Mouse (Mus musculus) MEL (cell line): Measurements from ENCODE around the gene Zbtb7b. TPM values are rescaled to one million over a fixed set of nuclear protein-coding genes. Genes with fewer than 3 reads are reported as not detected.

Experiments used
- DNase-seq: peaks from one replicate; pipeline ENCODE4 v3.0.0; 2011; ENCODE audit warnings: low read depth, low spot score
- H3K27ac ChIP-seq: 2 replicates; pipeline ENCODE4 v1.5.1; 2012; ENCODE audit warnings: low read depth, mild to moderate bottlenecking, control low read depth, low read length, moderate library complexity; ENCODE audit not compliant: control insufficient read depth
- H3K27me3 ChIP-seq, 2 experiments: fragments of 150-350 bp in 1 of 2; sonication (generic) in 1 of 2; 2 replicates each; pipeline ENCODE4 v1.6.1; 2012; ENCODE audit warnings: low read length in 2 of 2, mild to moderate bottlenecking in 2 of 2, improper control_type of control experiment in 1 of 2, moderate library complexity in 1 of 2; ENCODE audit not compliant: insufficient read depth in 2 of 2, control insufficient read depth in 1 of 2
- H3K36me3 ChIP-seq, 2 experiments: 2 replicates each; pipeline ENCODE4 v1.6.1; 2012 to 2014; ENCODE audit warnings: low read length in 2 of 2, improper control_type of control experiment in 1 of 2, inconsistent platforms in 1 of 2, mild to moderate bottlenecking in 1 of 2; ENCODE audit not compliant: insufficient read depth in 2 of 2, control insufficient read depth in 1 of 2
- H3K4me1 ChIP-seq, 2 experiments: fragments of 150-350 bp in 1 of 2; sonication (generic) in 1 of 2; 2 replicates each; pipeline ENCODE4 v1.6.1; 2012; ENCODE audit warnings: low read length in 2 of 2, improper control_type of control experiment in 1 of 2, mild to moderate bottlenecking in 1 of 2; ENCODE audit not compliant: insufficient read depth in 2 of 2, control insufficient read depth in 1 of 2
- H3K4me3 ChIP-seq, 2 experiments: fragments of 150-350 bp in 1 of 2; sonication (generic) in 1 of 2; 2 replicates each; pipeline ENCODE4 v1.5.1; 2012; ENCODE audit warnings: low read depth in 2 of 2, low read length in 2 of 2, mild to moderate bottlenecking in 2 of 2, moderate library complexity in 2 of 2, control low read depth in 1 of 2, improper control_type of control experiment in 1 of 2; ENCODE audit not compliant: control insufficient read depth in 1 of 2, insufficient read depth in 1 of 2
- H3K79me2 ChIP-seq: 2 replicates; pipeline ENCODE4 v1.6.1; 2012; ENCODE audit warnings: mild to moderate bottlenecking, low read length, moderate library complexity; ENCODE audit not compliant: control insufficient read depth, poor library complexity, insufficient read depth
- H3K9ac ChIP-seq: 2 replicates; pipeline ENCODE4 v1.6.1; 2012; ENCODE audit warnings: low read depth, mild to moderate bottlenecking, control low read depth, low read length, moderate library complexity; ENCODE audit not compliant: control insufficient read depth, poor library complexity, severe bottlenecking
- H3K9me3 ChIP-seq: fragments of 150-350 bp; sonication (generic); replicated peaks from 2 replicates; pipeline ENCODE4 v1.6.1; 2012; ENCODE audit warnings: mild to moderate bottlenecking, low read length, improper control_type of control experiment, moderate library complexity; ENCODE audit not compliant: insufficient read depth
- CHD1 ChIP-seq: IDR thresholded peaks from 2 replicates; pipeline ENCODE4 v1.6.1; 2012; ENCODE audit warnings: low read depth, mild to moderate bottlenecking, inconsistent platforms, low read length, improper control_type of control experiment
- CHD2 ChIP-seq: IDR thresholded peaks from 2 replicates; pipeline ENCODE4 v1.6.1; 2011; ENCODE audit warnings: low read length, improper control_type of control experiment
- ELF1 ChIP-seq: IDR thresholded peaks from 2 replicates; pipeline ENCODE4 v1.6.1; 2014; ENCODE audit warnings: low read depth, mild to moderate bottlenecking, inconsistent platforms, low read length, improper control_type of control experiment, moderate library complexity
- EP300 ChIP-seq, 2 experiments: IDR thresholded peaks; 2 replicates each; pipeline ENCODE4 v1.6.1; 2011; ENCODE audit warnings: improper control_type of control experiment in 2 of 2, low read length in 2 of 2, low read depth in 1 of 2, mild to moderate bottlenecking in 1 of 2
- GABPA ChIP-seq: IDR thresholded peaks from 2 replicates; pipeline ENCODE4 v1.6.1; 2012; ENCODE audit warnings: low read depth, mild to moderate bottlenecking, inconsistent platforms, low read length, improper control_type of control experiment, moderate library complexity
- HCFC1 ChIP-seq: IDR thresholded peaks from 2 replicates; pipeline ENCODE4 v1.6.1; 2012; ENCODE audit warnings: low read depth, mild to moderate bottlenecking, inconsistent platforms, low read length, improper control_type of control experiment, moderate library complexity
- MAFK ChIP-seq: IDR thresholded peaks from 2 replicates; pipeline ENCODE4 v1.6.1; 2011; ENCODE audit warnings: low read depth, mild to moderate bottlenecking, low read length, improper control_type of control experiment, borderline replicate concordance
- MAZ ChIP-seq: IDR thresholded peaks from 2 replicates; pipeline ENCODE4 v1.6.1; 2012; ENCODE audit warnings: low read depth, mild to moderate bottlenecking, inconsistent platforms, low read length, improper control_type of control experiment
- MXI1 ChIP-seq: IDR thresholded peaks from 2 replicates; pipeline ENCODE4 v1.6.1; 2011; ENCODE audit warnings: mild to moderate bottlenecking, low read depth, low read length, improper control_type of control experiment
- MYB ChIP-seq: IDR thresholded peaks from 2 replicates; pipeline ENCODE4 v1.6.1; 2011; ENCODE audit warnings: mild to moderate bottlenecking, low read depth, low read length, improper control_type of control experiment
- MYC ChIP-seq: IDR thresholded peaks from 2 replicates; pipeline ENCODE4 v1.6.1; 2011; ENCODE audit warnings: low read depth, mild to moderate bottlenecking, low read length, improper control_type of control experiment, moderate library complexity
- POLR2AphosphoS5 ChIP-seq: IDR thresholded peaks from 2 replicates; pipeline ENCODE4 v1.6.1; 2012; ENCODE audit warnings: low read depth, borderline replicate concordance, mild to moderate bottlenecking, inconsistent platforms, low read length, moderate library complexity, mixed read lengths
- RCOR1 ChIP-seq: IDR thresholded peaks from 2 replicates; pipeline ENCODE4 v1.6.1; 2012; ENCODE audit warnings: low read depth, mild to moderate bottlenecking, inconsistent platforms, low read length, improper control_type of control experiment
- SIN3A ChIP-seq: IDR thresholded peaks from 2 replicates; pipeline ENCODE4 v1.6.1; 2012; ENCODE audit warnings: low read length, improper control_type of control experiment, inconsistent platforms
- TAL1 ChIP-seq: IDR thresholded peaks from 2 replicates; pipeline ENCODE4 v1.6.1; 2012; ENCODE audit warnings: mild to moderate bottlenecking, inconsistent platforms, low read length, moderate library complexity, mixed read lengths
- TBP ChIP-seq: IDR thresholded peaks from 2 replicates; pipeline ENCODE4 v1.8.0; 2011; ENCODE audit warnings: low read depth, low read length, improper control_type of control experiment
- ZC3H11A ChIP-seq: IDR thresholded peaks from 2 replicates; pipeline ENCODE4 v1.6.1; 2012; ENCODE audit warnings: low read depth, mild to moderate bottlenecking, inconsistent platforms, low read length, improper control_type of control experiment
- ZNF384 ChIP-seq: IDR thresholded peaks from 2 replicates; pipeline ENCODE4 v1.6.1; 2012; ENCODE audit warnings: low read depth, mild to moderate bottlenecking, inconsistent platforms, low read length, improper control_type of control experiment
- polyA plus RNA-seq, 2 experiments: library from polyadenylated mRNA; stranded (reverse) in 1 of 2; unstranded in 1 of 2; fragments of >175 nt in 1 of 2; fragments of >200 nt in 1 of 2; gene quantifications; 2 replicates each; pipeline versions ENCODE4 v1.2.1 to v1.2.4; 2012; ENCODE audit warnings: low replicate concordance in 2 of 2, low read depth in 1 of 2; ENCODE audit not compliant: insufficient read length in 2 of 2, insufficient read depth in 1 of 2, missing spikeins in 1 of 2
- total RNA-seq: library from RNA; depleted of rRNA; stranded (reverse); fragments of 300-350 nt; gene quantifications from 2 replicates; pipeline ENCODE4 v1.2.3, GENCODE M21; 2012

Gene Zbtb7b
- total and polyA plus RNA-seq, 3 experiments, result 8.5 to 20.1 TPM; not detected in 1

DNA sequence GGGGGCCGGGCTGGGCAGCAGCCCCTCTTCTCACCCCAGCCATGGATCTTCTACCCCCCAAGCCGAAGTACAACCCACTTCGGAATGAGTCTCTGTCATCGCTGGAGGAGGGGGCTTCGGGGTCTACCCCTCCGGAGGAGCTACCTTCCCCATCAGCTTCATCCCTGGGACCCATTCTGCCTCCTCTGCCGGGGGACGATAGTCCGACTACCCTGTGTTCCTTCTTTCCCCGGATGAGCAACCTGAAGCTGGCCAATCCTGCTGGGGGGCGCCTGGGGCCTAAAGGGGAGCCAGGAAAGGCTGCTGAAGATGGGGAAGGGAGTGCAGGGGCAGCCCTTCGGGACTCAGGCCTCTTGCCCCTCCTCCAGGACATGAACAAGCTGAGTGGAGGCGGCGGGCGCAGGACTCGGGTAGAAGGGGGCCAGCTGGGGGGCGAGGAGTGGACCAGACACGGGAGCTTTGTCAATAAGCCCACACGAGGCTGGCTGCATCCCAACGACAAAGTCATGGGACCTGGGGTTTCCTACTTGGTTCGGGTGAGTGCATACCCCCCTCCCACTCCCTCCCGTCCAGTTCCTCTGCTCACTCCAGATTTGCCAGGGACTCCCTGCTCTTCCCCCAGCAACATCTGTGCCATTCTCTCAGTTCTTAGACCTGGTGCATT, 27.4 kb upstream of the Zbtb7b start:
- Histone ChIP-seq H3K9ac (no peak overlapping the region), H3K36me3 (peaks cover 9 to 51% of the 10 kb centered on the region in 2 experiments), H3K27ac (no peak overlapping the region), H3K27me3 (no peaks in the 10 kb centered on the region), H3K4me1 (peaks cover 25 to 51% of the 10 kb centered on the region in 2 experiments), H3K9me3 (no peaks in the 10 kb centered on the region), H3K4me3 (no peak overlapping the region), H3K79me2 (peaks cover 35% of the 10 kb centered on the region)
- TF ChIP-seq HCFC1 (no peak), ELF1 (no peak), ZNF384 (no peak), CHD1 (no peak), POLR2AphosphoS5 (no peak), MAFK (no peak), EP300 (IDR thresholded peaks at IDR 0.05; ENCODE audit: low read depth in 1 of 2, low read length in 2 of 2) (no peak), GABPA (no peak), MXI1 (no peak), TBP (no peak), MYB (no peak), MAZ (no peak; the same call in 1 of the 2 replicates), RCOR1 (no peak), MYC (no peak), CHD2 (no peak), ZC3H11A (no peak)
- DNase-seq, result no peak

DNA sequence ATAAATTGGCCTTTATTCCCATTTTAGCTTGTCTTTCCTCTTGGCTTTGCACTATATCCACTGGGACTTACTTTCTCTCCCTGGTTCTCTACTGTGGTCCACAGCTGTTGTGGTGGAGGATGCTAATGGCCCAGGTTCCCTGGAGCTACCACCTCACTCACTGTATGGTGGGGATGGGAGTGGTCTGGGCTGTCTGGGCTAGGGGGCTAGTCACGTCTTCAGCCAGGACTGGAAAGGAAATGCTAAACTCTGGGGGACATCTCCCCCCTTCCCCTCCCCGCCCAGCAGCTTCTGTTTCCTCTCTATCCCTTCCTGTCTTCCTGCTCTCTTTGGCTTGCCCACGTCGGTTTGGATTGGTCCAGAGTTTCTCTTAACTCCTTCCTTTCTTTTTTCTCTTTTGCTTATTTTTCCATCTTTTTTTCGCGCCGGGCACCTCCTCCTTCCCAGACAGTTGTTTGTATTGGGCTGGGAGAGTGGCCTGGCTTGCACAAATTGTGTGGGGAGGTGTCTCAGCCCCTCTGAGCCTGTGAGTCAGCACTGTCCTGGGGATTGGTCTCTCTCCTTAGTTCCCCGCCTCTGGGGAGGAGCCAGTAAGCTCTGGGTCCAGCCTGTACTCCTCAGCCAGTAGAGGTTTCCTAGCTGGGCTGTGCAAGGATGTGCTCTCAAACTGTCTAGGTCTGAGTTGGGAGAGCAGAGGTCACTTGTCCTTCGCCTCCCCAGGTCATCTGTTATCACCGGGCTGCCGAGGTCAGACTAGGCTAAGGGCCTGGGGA, 26.6 kb upstream of the Zbtb7b start:
- DNase-seq, result peak; percentile 83
- 0 out of 2 replicates have a peak, but pooled peaks have one; percentile 28 for TF ChIP-seq HCFC1
- TF ChIP-seq SIN3A, result peak; percentile 47; the same call in 1 of the 2 replicates
- no peak for TF ChIP-seq TAL1
- no peak overlapping the region for H3K27ac ChIP-seq
- H3K9me3 ChIP-seq, result no peaks in the 10 kb centered on the region
- H3K36me3 ChIP-seq, result peaks cover 12 to 57% of the 10 kb centered on the region in 2 experiments
- 0 out of 4 replicates have a peak overlapping the region, but pooled peaks of 1 of the 2 experiments have one; percentile 12 for H3K4me3 ChIP-seq
- no peaks in the 10 kb centered on the region for H3K27me3 ChIP-seq
- peak overlapping the region; percentile 3; the same call in 1 of the 2 replicates for H3K9ac ChIP-seq
- H3K79me2 ChIP-seq, result peaks cover 42% of the 10 kb centered on the region
- peaks cover 27 to 57% of the 10 kb centered on the region in 2 experiments for H3K4me1 ChIP-seq
